Mouse (Mus musculus): Measurements from ENCODE around the gene Tatdn2. TPM values are rescaled to one million over a fixed set of nuclear protein-coding genes. Genes with fewer than 3 reads are reported as not detected.

The Tatdn2 gene
- 0.78 and 0.95 TPM in 2 replicates for polyA plus RNA-seq (2015; fragmentation: Nextera tagmentation; extraction: Ambion mirVana)

DNA sequence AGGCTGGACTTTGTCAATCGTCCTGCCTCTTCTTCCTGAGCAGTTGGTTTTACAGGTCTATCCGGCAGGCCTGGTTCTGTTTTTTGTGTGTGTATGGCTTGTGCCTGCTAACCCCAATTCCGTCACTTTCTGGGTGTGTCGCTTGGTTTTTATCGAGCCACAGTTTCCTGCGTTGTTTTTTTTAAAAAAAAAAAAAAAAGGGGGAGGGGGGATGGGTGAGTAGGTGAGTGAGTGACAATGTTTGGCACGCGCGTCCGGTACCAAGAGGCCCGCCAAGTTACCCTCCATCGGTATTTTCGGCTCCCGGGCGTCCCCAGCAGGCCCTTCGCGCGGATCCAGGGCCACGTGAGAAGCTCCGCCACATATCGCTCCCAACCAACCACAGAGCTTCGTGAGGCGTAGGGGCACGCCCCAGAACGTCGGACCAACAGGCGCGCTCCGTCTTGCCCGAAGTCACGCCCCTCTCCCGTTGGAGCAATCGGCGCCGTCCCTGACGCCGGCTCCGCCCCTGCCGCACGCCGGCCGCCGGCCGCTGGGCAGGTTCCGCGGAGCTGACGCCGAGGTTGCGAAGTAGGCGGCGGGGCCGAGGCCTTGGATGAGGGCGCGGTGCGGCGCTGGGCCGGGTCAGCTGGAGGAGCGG, at the start of gene Tatdn2:
Gene Tatdn2, plus strand, starts transcription at position 469 of the 640 bp plus-strand sequence.
- WGBS: under 1% methylated on average over 55 of the region's 58 CpGs
- ATAC-seq (replicated peaks; ENCODE audit: low FRiP score, low read depth) (peak; percentile 99), DNase-seq (ENCODE audit: low spot score) (peak; percentile 99)
- Histone ChIP-seq H3K36me3 (ENCODE audit: insufficient read depth, low read length) (0 out of 2 replicates have a peak, but pooled peaks cover 3% of the 10 kb centered on the region), H3K9me3 (replicated peaks; ENCODE audit: low read length) (no peaks in the 10 kb centered on the region), H3K27me3 (ENCODE audit: insufficient read depth, low read length) (no peaks in the 10 kb centered on the region), H3K27ac (peak within 1 kb of the TSS; percentile 93), H3K4me2 (ENCODE audit: low read length) (peak within 1 kb of the TSS; percentile 98), H3K9ac (ENCODE audit: low read depth, low read length) (peak within 1 kb of the TSS; percentile 86), H3K4me3 (replicated peaks; ENCODE audit: low read depth, low read length) (peak within 1 kb of the TSS; percentile 88), H3K4me1 (replicated peaks; ENCODE audit: insufficient read depth, low read length) (peaks cover 16% of the 10 kb centered on the region)
- TF ChIP-seq CTCF (IDR thresholded peaks at IDR 0.05; ENCODE audit: low read depth): peak; percentile 29; the same call in 1 of the 2 replicates

DNA sequence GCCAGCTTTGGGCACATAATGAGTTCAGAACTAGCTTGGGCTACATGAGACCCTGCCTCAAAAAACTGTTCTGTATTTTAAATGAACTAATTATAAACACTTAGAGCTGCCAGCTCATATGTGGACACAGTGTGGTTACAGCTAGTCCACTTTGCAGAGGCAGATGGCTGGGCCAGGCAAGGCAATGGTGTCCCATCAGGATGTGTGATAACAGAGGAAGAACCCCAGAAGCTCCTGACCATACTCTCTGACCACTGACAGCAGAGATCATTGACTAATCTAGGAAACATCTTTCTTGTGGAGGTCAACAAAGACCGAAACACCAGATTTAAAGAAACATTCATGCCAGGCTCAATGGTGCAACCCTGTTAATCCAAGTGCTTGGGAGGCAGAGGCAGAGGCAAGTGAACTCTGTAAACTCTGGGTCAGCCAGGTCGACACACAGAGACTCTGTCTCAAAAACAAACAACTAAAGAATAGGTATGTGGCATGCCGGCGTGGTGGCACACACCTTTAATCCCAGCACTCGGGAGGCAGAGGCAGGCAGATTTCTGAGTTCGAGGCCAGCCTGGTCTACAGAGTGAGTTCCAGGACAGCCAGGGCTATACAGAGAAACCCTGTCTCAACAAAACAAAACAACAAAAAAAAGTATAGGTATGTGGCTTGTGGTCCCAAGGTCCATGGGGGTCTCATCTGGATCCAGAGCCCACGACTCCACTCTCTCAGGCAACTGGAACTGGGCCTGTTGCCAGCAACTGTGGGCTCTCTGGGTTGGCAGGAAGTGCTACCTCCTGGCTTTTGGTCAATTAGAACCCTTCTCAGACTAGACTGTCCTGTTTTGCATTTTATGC, 47.3 kb upstream of the Tatdn2 start:
- no peak for ATAC-seq (replicated peaks; ENCODE audit: low FRiP score, low read depth)
- H3K9ac ChIP-seq (ENCODE audit: low read depth, low read length): no peak overlapping the region
- H3K9me3 ChIP-seq (replicated peaks; ENCODE audit: low read length): no peaks in the 10 kb centered on the region
- H3K27ac ChIP-seq: no peak overlapping the region
- no peak overlapping the region for H3K4me2 ChIP-seq (ENCODE audit: low read length)
- no peaks in the 10 kb centered on the region for H3K27me3 ChIP-seq (ENCODE audit: insufficient read depth, low read length)
- no peak overlapping the region for H3K4me3 ChIP-seq (replicated peaks; ENCODE audit: low read depth, low read length)
- no peaks in the 10 kb centered on the region for H3K36me3 ChIP-seq (ENCODE audit: insufficient read depth, low read length)
- DNase-seq (ENCODE audit: low spot score): no peak
- no peaks in the 10 kb centered on the region for H3K4me1 ChIP-seq (replicated peaks; ENCODE audit: insufficient read depth, low read length)
- 83% methylated on average over 7 of the region's 7 CpGs for WGBS
- no peak for TF ChIP-seq CTCF (IDR thresholded peaks at IDR 0.05; ENCODE audit: low read depth)

DNA sequence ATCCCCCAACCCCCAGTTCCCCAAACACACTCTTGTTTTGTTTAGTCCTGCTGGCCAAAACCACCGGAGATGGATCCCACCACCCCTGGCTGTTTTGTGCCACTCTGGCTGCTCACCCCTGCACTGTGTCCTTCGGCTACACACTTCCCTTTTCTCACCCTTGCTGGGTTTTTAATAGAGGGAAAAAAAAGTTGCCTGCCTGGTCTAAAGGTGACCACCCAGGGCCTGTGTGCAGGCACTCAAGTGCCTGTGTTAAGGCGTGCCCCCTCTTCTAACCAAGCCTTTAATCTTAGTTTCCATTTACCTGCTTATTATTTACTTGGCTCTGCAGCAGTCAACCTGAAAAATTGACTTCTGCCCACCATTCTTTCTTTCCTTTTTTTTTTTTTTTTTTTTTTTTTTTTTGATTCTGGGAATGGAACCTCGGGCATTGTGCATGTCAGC, 46.6 kb upstream of the Tatdn2 start:
- H3K27ac ChIP-seq: no peak overlapping the region

DNA sequence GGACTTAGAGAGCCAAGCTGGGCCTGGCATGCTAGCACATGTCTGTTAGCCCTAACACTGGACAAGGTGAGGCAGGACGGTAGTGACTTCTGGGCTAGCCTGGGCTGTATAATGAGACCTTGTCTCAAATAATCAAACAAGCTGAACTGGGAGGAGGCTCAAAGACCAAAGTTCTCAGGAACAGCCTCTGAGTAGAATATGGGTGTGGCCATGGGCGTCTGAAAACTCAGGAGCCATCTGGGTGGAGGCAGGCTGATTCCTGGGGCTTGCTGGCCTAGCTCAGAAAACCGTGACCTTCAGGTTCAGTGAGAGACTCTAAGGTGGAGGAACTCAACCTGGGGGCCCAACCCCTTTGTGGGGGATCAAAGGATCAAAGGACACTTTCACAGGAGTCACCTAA, 45.2 kb upstream of the Tatdn2 start:
- H3K36me3 ChIP-seq (ENCODE audit: insufficient read depth, low read length): no peaks in the 10 kb centered on the region
- no peaks in the 10 kb centered on the region for H3K27me3 ChIP-seq (ENCODE audit: insufficient read depth, low read length)
- no peak overlapping the region for H3K4me3 ChIP-seq (replicated peaks; ENCODE audit: low read depth, low read length)
- no peaks in the 10 kb centered on the region for H3K9me3 ChIP-seq (replicated peaks; ENCODE audit: low read length)
- DNase-seq (ENCODE audit: low spot score) (no peak), ATAC-seq (replicated peaks; ENCODE audit: low FRiP score, low read depth) (no peak)
- TF ChIP-seq CTCF (IDR thresholded peaks at IDR 0.05; ENCODE audit: low read depth): no peak
- WGBS: 63% methylated on average over 3 of the region's 3 CpGs
- 0 out of 2 replicates have a peak, but pooled peaks cover 5% of the 10 kb centered on the region for H3K4me1 ChIP-seq (replicated peaks; ENCODE audit: insufficient read depth, low read length)
- H3K4me2 ChIP-seq (ENCODE audit: low read length): no peak overlapping the region
- no peak overlapping the region for H3K27ac ChIP-seq
- no peak overlapping the region for H3K9ac ChIP-seq (ENCODE audit: low read depth, low read length)

More for the DNA sequence above, 46.6 kb upstream of the Tatdn2 start:
- DNase-seq (ENCODE audit: low spot score) (no peak), ATAC-seq (replicated peaks; ENCODE audit: low FRiP score, low read depth) (no peak)
- TF ChIP-seq CTCF (IDR thresholded peaks at IDR 0.05; ENCODE audit: low read depth): no peak
- Histone ChIP-seq H3K27me3 (ENCODE audit: insufficient read depth, low read length) (no peaks in the 10 kb centered on the region), H3K9ac (ENCODE audit: low read depth, low read length) (no peak overlapping the region), H3K4me3 (replicated peaks; ENCODE audit: low read depth, low read length) (no peak overlapping the region), H3K4me1 (replicated peaks; ENCODE audit: insufficient read depth, low read length) (0 out of 2 replicates have a peak, but pooled peaks cover 5% of the 10 kb centered on the region), H3K4me2 (ENCODE audit: low read length) (no peak overlapping the region), H3K36me3 (ENCODE audit: insufficient read depth, low read length) (no peaks in the 10 kb centered on the region), H3K9me3 (replicated peaks; ENCODE audit: low read length) (no peaks in the 10 kb centered on the region)
- WGBS: 62% methylated on average over 4 of the region's 4 CpGs

- H3K4me1 ChIP-seq (replicated peaks; ENCODE audit: insufficient read depth, low read length): 0 out of 2 replicates have a peak, but pooled peaks cover 5% of the 10 kb centered on the region
- no peaks in the 10 kb centered on the region for H3K27me3 ChIP-seq (ENCODE audit: insufficient read depth, low read length)
- ATAC-seq (replicated peaks; ENCODE audit: low FRiP score, low read depth) (no peak), DNase-seq (ENCODE audit: low spot score) (no peak)
- H3K4me3 ChIP-seq (replicated peaks; ENCODE audit: low read depth, low read length): no peak overlapping the region
- no peak overlapping the region for H3K4me2 ChIP-seq (ENCODE audit: low read length)
- H3K36me3 ChIP-seq (ENCODE audit: insufficient read depth, low read length): no peaks in the 10 kb centered on the region
- no peak overlapping the region for H3K27ac ChIP-seq
- no peaks in the 10 kb centered on the region for H3K9me3 ChIP-seq (replicated peaks; ENCODE audit: low read length)
- TF ChIP-seq CTCF (IDR thresholded peaks at IDR 0.05; ENCODE audit: low read depth): no peak
- 88% methylated on average over 7 of the region's 7 CpGs for WGBS
- no peak overlapping the region for H3K9ac ChIP-seq (ENCODE audit: low read depth, low read length)
Observed at GRCm38 (mm10) chr6:113653551-113653950, 43.3 kb upstream of the Tatdn2 start.

GRCm38 (mm10) chr6:113654102-113654501, 42.7 kb upstream of the Tatdn2 start:
- H3K4me2 ChIP-seq (ENCODE audit: low read length): no peak overlapping the region
- TF ChIP-seq CTCF (IDR thresholded peaks at IDR 0.05; ENCODE audit: low read depth): no peak
- no peak for DNase-seq (ENCODE audit: low spot score)
- no peaks in the 10 kb centered on the region for H3K27me3 ChIP-seq (ENCODE audit: insufficient read depth, low read length)
- no peak overlapping the region for H3K9ac ChIP-seq (ENCODE audit: low read depth, low read length)
- H3K36me3 ChIP-seq (ENCODE audit: insufficient read depth, low read length): no peaks in the 10 kb centered on the region
- H3K4me3 ChIP-seq (replicated peaks; ENCODE audit: low read depth, low read length): no peak overlapping the region
- no peak for ATAC-seq (replicated peaks; ENCODE audit: low FRiP score, low read depth)
- peaks cover 5% of the 10 kb centered on the region; the same call in 1 of the 2 replicates for H3K4me1 ChIP-seq (replicated peaks; ENCODE audit: insufficient read depth, low read length)
- 65% methylated on average over 8 of the region's 8 CpGs for WGBS
- no peak overlapping the region for H3K27ac ChIP-seq
- no peaks in the 10 kb centered on the region for H3K9me3 ChIP-seq (replicated peaks; ENCODE audit: low read length)

All from kidney, postnatal 0 days (tissue).